Mouse (Mus musculus) neural tube, embryonic 12.5 days (tissue): Measurements from ENCODE around the gene Hoxc9. TPM values are rescaled to one million over a fixed set of nuclear protein-coding genes. Genes with fewer than 3 reads are reported as not detected.

ENCODE experiments used
- ATAC-seq: fragments of 200-750 bp; cut with Nextera tagmentation; 2 replicates; pipeline ENCODE4 v1.8.0; 2017; ENCODE audit warnings: low read depth, mild to moderate bottlenecking, moderate TSS enrichment, moderate library complexity; ENCODE audit not compliant: low FRiP score
- H3K27ac ChIP-seq: fragments of 300-500 bp; sonication (generic); 2 replicates; pipeline ENCODE4 v1.5.1; 2016
- H3K27me3 ChIP-seq: fragments of 300-500 bp; sonication (generic); replicated peaks from 2 replicates; pipeline ENCODE4 v1.6.1; 2016; ENCODE audit warnings: mild to moderate bottlenecking
- H3K36me3 ChIP-seq: fragments of 300-500 bp; sonication (generic); 2 replicates; pipeline ENCODE4 v1.6.1; 2016; ENCODE audit warnings: mild to moderate bottlenecking
- H3K4me1 ChIP-seq: fragments of 300-500 bp; sonication (generic); 2 replicates; pipeline ENCODE4 v1.6.1; 2016
- H3K4me2 ChIP-seq: fragments of 300-500 bp; sonication (generic); replicated peaks from 2 replicates; pipeline ENCODE4 v1.6.1; 2016; ENCODE audit warnings: mild to moderate bottlenecking
- H3K4me3 ChIP-seq: fragments of 300-500 bp; sonication (generic); 2 replicates; pipeline ENCODE4 v1.5.1; 2016
- H3K9ac ChIP-seq: fragments of 300-500 bp; sonication (generic); 2 replicates; pipeline ENCODE4 v1.6.1; 2016; ENCODE audit warnings: mild to moderate bottlenecking
- H3K9me3 ChIP-seq: fragments of 300-500 bp; sonication (generic); 2 replicates; pipeline ENCODE4 v1.6.1; 2016; ENCODE audit warnings: mild to moderate bottlenecking
- WGBS: fragments of 180-500 bp; shearing (Covaris S2); methylation state at CpG from one replicate; pipeline ENCODE4 v1.1.7; 2016; 5-methylcytosine and 5-hydroxymethylcytosine counted together
- polyA plus RNA-seq: library from polyadenylated mRNA; unstranded; fragments of >200 nt; fragmentation: Nextera tagmentation; extraction: Ambion mirVana; gene quantifications from 2 replicates; pipeline ENCODE4 v1.2.1, GENCODE M21; 2016

Hoxc9 gene
- polyA plus RNA-seq, 1 experiment from 2014 or later: 47.4 TPM

DNA sequence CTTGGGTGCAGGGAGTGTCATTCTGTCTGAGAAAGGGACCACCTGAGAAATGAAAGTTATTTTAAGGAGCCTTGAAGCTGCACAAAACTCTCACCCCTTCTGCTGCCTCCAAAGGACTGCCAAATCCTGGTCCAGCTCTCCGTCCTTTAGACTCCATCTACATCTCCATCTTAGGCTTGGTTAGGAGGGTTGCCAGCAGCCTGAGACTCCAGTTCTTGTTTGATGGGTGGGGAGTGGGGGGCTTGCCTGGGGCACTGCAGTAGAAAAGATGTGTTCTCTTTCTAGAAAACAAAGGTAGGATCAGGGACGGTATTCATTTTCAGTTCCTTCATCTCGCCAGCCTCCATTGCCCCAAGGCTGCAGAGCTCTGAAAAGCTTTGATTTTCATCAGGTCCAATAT lies 21.2 kb downstream of the Hoxc9 start:
- peak overlapping the region; percentile 96 for H3K9ac ChIP-seq
- peak overlapping the region; percentile 89 for H3K27ac ChIP-seq
- no peak for ATAC-seq
- peak overlapping the region; percentile 76 for H3K4me3 ChIP-seq
- H3K4me2 ChIP-seq: peak overlapping the region; percentile 86
- H3K27me3 ChIP-seq: peaks cover 12% of the 10 kb centered on the region; the same call in 1 of the 2 replicates
- WGBS: under 1% methylated on average over 3 of the region's 3 CpGs
- H3K9me3 ChIP-seq: no peaks in the 10 kb centered on the region
- H3K36me3 ChIP-seq: no peaks in the 10 kb centered on the region
- H3K4me1 ChIP-seq: peaks cover 49% of the 10 kb centered on the region

DNA sequence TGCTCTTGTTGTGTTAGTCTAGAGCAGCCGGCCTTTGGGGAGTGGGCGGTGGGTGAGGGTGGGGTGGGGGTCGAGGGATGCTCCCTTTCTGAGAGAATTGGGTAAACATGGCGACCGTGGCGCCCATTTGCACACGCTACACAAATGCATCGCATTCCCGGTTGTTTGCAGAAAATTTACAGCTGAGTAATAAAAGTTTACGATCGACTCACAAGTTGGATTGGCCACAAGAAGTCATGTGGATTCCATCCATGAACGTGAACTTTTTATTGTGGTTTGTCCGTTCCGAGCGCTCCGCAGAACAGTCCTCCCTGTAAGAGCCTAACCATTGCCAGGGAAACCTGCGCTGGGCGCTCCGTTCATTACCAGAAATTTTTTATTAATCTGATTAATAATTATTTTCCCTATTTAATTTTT lies 21.7 kb downstream of the Hoxc9 start, which contains the start of gene Hoxc6:
Hoxc6 (plus strand) TSS at position 319 of the 417 bp plus-strand sequence.
- Histone ChIP-seq H3K4me1 (peaks cover 49% of the 10 kb centered on the region), H3K36me3 (no peaks in the 10 kb centered on the region), H3K4me2 (peak within 1 kb of the TSS; percentile 86), H3K9ac (peak within 1 kb of the TSS; percentile 96), H3K27ac (peak within 1 kb of the TSS; percentile 91), H3K4me3 (peak within 1 kb of the TSS; percentile 76), H3K27me3 (peaks cover 8% of the 10 kb centered on the region; the same call in 1 of the 2 replicates), H3K9me3 (no peaks in the 10 kb centered on the region)
- ATAC-seq: peak; percentile 65
- WGBS: under 1% methylated on average over 19 of the region's 19 CpGs

GRCm38 (mm10) chr15:102998608-102999182 lies 22.5 kb downstream of the Hoxc9 start:
- peak; percentile 31 for ATAC-seq
- Histone ChIP-seq H3K9ac (peak overlapping the region; percentile 96), H3K4me2 (peak overlapping the region; percentile 86), H3K36me3 (no peaks in the 10 kb centered on the region), H3K27ac (peak overlapping the region; percentile 91), H3K27me3 (0 out of 2 replicates have a peak, but pooled peaks cover 7% of the 10 kb centered on the region), H3K4me3 (peak overlapping the region; percentile 76), H3K4me1 (peaks cover 55% of the 10 kb centered on the region), H3K9me3 (no peaks in the 10 kb centered on the region)
- WGBS: under 1% methylated on average over 19 of the region's 19 CpGs

GRCm38 (mm10) chr15:102999183-102999831 lies 23.1 kb downstream of the Hoxc9 start:
- Histone ChIP-seq H3K9me3 (no peaks in the 10 kb centered on the region), H3K27me3 (0 out of 2 replicates have a peak, but pooled peaks cover 7% of the 10 kb centered on the region), H3K4me3 (peak overlapping the region; percentile 76), H3K27ac (peak overlapping the region; percentile 91), H3K4me2 (peak overlapping the region; percentile 86), H3K36me3 (no peaks in the 10 kb centered on the region), H3K4me1 (peaks cover 58% of the 10 kb centered on the region), H3K9ac (peak overlapping the region; percentile 96)
- peak; percentile 67 for ATAC-seq
- under 1% methylated on average over 33 of the region's 33 CpGs for WGBS

GRCm38 (mm10) chr15:102999955-103000354 lies 23.7 kb downstream of the Hoxc9 start:
- no peaks in the 10 kb centered on the region for H3K9me3 ChIP-seq
- H3K4me3 ChIP-seq: peak overlapping the region; percentile 76
- no peaks in the 10 kb centered on the region for H3K36me3 ChIP-seq
- ATAC-seq: peak; percentile 39
- H3K4me2 ChIP-seq: peak overlapping the region; percentile 86
- H3K27me3 ChIP-seq: 0 out of 2 replicates have a peak, but pooled peaks cover 7% of the 10 kb centered on the region
- H3K4me1 ChIP-seq: peaks cover 58% of the 10 kb centered on the region
- H3K27ac ChIP-seq: peak overlapping the region; percentile 91
- H3K9ac ChIP-seq: peak overlapping the region; percentile 96
- 2% methylated on average over 11 of the region's 11 CpGs for WGBS

GRCm38 (mm10) chr15:103000501-103000901 lies 24.3 kb downstream of the Hoxc9 start:
- H3K27ac ChIP-seq: peak overlapping the region; percentile 91
- no peak for ATAC-seq
- H3K9me3 ChIP-seq: no peaks in the 10 kb centered on the region
- peaks cover 58% of the 10 kb centered on the region for H3K4me1 ChIP-seq
- H3K9ac ChIP-seq: peak overlapping the region; percentile 96
- peak overlapping the region; percentile 76 for H3K4me3 ChIP-seq
- H3K36me3 ChIP-seq: no peaks in the 10 kb centered on the region
- 0 out of 2 replicates have a peak, but pooled peaks cover 7% of the 10 kb centered on the region for H3K27me3 ChIP-seq
- WGBS: under 1% methylated on average over 24 of the region's 24 CpGs
- H3K4me2 ChIP-seq: peak overlapping the region; percentile 86

DNA sequence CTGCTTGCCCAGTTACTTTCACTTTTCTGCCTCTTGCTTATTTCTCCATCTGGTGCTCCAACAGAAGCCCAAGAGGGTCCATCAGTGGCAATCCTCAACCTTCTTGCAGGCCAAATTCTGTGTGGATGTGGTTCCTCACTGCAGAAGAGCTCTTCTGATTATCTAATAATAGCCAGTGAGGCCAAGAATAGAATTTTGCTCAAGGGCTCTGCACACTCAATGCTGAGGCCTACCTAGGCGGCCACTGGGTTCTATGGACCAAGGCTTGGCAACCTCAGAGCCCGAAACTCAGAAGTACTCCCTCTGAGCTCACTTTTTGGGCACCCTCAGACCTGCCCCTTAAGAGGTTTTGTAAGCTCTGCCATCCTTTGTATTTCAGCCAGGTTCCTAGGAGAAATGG lies 25.1 kb downstream of the Hoxc9 start:
- Histone ChIP-seq H3K9ac (peak overlapping the region; percentile 96), H3K4me1 (peaks cover 64% of the 10 kb centered on the region), H3K27me3 (0 out of 2 replicates have a peak, but pooled peaks cover 4% of the 10 kb centered on the region), H3K27ac (peak overlapping the region; percentile 91), H3K9me3 (no peaks in the 10 kb centered on the region), H3K4me2 (peak overlapping the region; percentile 86), H3K4me3 (peak overlapping the region; percentile 76), H3K36me3 (no peaks in the 10 kb centered on the region)
- WGBS: 18% methylated on average over 2 of the region's 2 CpGs
- no peak for ATAC-seq

GRCm38 (mm10) chr15:103002156-103002555 lies 25.9 kb downstream of the Hoxc9 start:
- Histone ChIP-seq H3K27ac (peak overlapping the region; percentile 91), H3K9ac (peak overlapping the region; percentile 96), H3K9me3 (no peaks in the 10 kb centered on the region), H3K36me3 (no peaks in the 10 kb centered on the region), H3K4me3 (peak overlapping the region; percentile 76), H3K27me3 (0 out of 2 replicates have a peak, but pooled peaks cover 4% of the 10 kb centered on the region), H3K4me1 (peaks cover 71% of the 10 kb centered on the region), H3K4me2 (peak overlapping the region; percentile 86)
- 7% methylated on average over 4 of the region's 4 CpGs for WGBS
- no peak for ATAC-seq

GRCm38 (mm10) chr15:103002821-103003448 lies 26.7 kb downstream of the Hoxc9 start:
- H3K9ac ChIP-seq: peak overlapping the region; percentile 96
- H3K27me3 ChIP-seq: 0 out of 2 replicates have a peak, but pooled peaks cover 4% of the 10 kb centered on the region
- H3K4me2 ChIP-seq: peak overlapping the region; percentile 86
- ATAC-seq: no peak
- peak overlapping the region; percentile 76 for H3K4me3 ChIP-seq
- H3K36me3 ChIP-seq: no peaks in the 10 kb centered on the region
- H3K27ac ChIP-seq: peak overlapping the region; percentile 91
- peaks cover 75% of the 10 kb centered on the region for H3K4me1 ChIP-seq
- WGBS: 6% methylated on average over 13 of the region's 13 CpGs
- H3K9me3 ChIP-seq: no peaks in the 10 kb centered on the region

DNA sequence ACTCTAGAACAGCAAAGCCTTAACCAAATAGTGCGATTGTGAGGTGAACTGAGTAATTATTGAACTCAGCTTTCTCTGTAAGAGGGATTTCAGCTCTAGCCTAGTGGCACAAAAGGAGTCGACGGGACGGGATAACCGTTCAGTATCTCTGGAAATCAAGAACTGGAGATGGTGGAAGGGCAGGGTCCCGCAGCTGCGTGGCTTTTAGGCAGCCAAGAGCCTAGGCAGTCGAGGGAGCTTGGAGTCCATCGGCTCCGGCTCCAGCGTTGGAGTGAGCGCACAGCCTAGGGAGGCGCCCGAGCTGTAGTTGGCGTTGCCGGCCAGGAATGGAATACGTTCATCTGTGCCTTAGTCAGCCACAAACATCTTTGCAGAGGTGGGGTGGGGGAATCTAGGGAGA lies 29.1 kb downstream of the Hoxc9 start:
- no peak for ATAC-seq
- Histone ChIP-seq H3K9me3 (no peaks in the 10 kb centered on the region), H3K27me3 (no peaks in the 10 kb centered on the region), H3K9ac (peak overlapping the region; percentile 94), H3K4me1 (peaks cover 87% of the 10 kb centered on the region), H3K4me2 (peak overlapping the region; percentile 86), H3K27ac (peak overlapping the region; percentile 75), H3K36me3 (no peaks in the 10 kb centered on the region), H3K4me3 (peak overlapping the region; percentile 38)
- WGBS: under 1% methylated on average over 17 of the region's 17 CpGs

- Histone ChIP-seq H3K9me3 (no peaks in the 10 kb centered on the region), H3K4me2 (peak overlapping the region; percentile 86), H3K27me3 (no peaks in the 10 kb centered on the region), H3K36me3 (no peaks in the 10 kb centered on the region; the same call in 1 of the 2 replicates), H3K4me1 (peaks cover 92% of the 10 kb centered on the region), H3K27ac (peak overlapping the region; percentile 75), H3K9ac (peak overlapping the region; percentile 94), H3K4me3 (peak overlapping the region; percentile 38)
- ATAC-seq: no peak
- WGBS: 6% methylated on average over 5 of the region's 5 CpGs
Observed at GRCm38 (mm10) chr15:103005797-103006196, 29.6 kb downstream of the Hoxc9 start.

GRCm38 (mm10) chr15:103006326-103006725 lies 30.1 kb downstream of the Hoxc9 start:
- ATAC-seq: no peak
- Histone ChIP-seq H3K4me1 (peaks cover 97% of the 10 kb centered on the region), H3K4me2 (peak overlapping the region; percentile 86), H3K4me3 (peak overlapping the region; percentile 38), H3K36me3 (no peaks in the 10 kb centered on the region; the same call in 1 of the 2 replicates), H3K9me3 (no peaks in the 10 kb centered on the region), H3K27me3 (no peaks in the 10 kb centered on the region), H3K27ac (peak overlapping the region; percentile 75; the same call in 1 of the 2 replicates), H3K9ac (peak overlapping the region; percentile 94)
- WGBS: 9% methylated on average over 1 of the region's 1 CpGs
